Mouse (Mus musculus): ENCODE results near the gene Med4. TPM values are rescaled to one million over a fixed set of nuclear protein-coding genes. Genes with fewer than 3 reads are reported as not detected.
"Not testable (repeated sequence)": the region's sequence is repeated elsewhere in the genome, so short reads cannot be mapped to it uniquely, and the experiment has no call there.

Gene Med4
- polyA plus RNA-seq, 1 experiment: 14.7 TPM

DNA sequence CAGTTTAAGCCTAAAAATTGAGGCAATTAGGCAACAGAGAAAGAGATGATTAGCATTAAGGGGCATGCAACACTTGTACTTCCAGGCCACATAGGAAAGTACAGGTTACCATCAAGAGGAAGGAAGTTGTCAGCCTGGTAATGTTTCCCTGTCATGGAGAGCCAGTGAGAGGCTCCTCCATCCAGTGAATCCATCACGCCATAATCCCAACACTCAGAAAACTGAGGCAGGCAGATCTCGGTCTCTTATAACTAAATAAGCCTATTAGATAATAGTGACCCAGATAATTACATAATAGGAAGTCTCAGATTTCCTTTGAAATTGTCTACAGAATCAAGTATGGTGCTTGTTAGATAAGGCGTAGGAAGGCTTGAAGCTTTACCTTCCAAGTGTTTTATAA lies 14.3 kb downstream of the Med4 start:
- Histone ChIP-seq H3K4me1 (ENCODE audit: control insufficient read depth, insufficient read depth, insufficient read length, low read length) (no peaks in the 10 kb centered on the region), H3K27ac (replicated peaks; ENCODE audit: low read depth, low read length) (peak overlapping the region; percentile 62; the same call in 1 of the 2 replicates), H3K4me3 (ENCODE audit: insufficient read depth, low read depth, low read length) (no peak overlapping the region)

DNA sequence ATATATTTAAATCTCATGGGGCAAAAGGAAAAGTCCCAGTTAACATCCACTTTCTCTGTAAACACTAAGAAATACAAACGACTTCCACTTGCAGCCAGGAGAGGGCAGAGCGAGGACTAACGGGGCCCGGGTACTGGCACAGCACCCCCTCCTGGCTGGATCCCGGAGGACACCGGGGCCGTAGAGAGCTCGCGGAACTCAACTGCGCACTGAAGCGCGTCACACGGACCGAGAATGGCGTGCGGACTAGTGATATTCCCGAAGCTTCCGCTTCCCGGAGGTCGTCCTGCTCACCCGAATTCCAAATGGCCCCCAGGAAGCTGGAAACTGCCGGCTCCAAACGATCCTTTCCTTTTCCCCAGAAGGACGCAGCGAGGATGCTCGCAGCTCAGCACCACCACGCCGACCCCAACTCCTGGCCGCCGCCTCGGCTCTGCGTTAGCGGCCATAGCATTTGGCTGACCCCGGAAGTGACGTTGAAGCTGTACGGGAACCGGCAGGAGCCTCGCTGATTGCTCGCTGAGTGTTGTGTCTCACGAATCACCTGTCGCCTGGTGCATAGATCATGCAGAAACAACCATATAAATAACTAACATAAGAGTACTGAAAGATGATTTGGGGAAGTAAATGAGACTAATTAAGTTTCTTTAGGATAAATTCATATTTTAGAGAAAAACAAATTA lies 15.1 kb downstream of the Med4 start, which contains the start of gene Sucla2:
Gene Sucla2, plus strand, starts transcription at position 554 of the 683 bp plus-strand sequence.
- H3K27ac ChIP-seq (replicated peaks; ENCODE audit: low read depth, low read length): peak within 1 kb of the TSS; percentile 95
- no peaks in the 10 kb centered on the region for H3K4me1 ChIP-seq (ENCODE audit: control insufficient read depth, insufficient read depth, insufficient read length, low read length)

DNA sequence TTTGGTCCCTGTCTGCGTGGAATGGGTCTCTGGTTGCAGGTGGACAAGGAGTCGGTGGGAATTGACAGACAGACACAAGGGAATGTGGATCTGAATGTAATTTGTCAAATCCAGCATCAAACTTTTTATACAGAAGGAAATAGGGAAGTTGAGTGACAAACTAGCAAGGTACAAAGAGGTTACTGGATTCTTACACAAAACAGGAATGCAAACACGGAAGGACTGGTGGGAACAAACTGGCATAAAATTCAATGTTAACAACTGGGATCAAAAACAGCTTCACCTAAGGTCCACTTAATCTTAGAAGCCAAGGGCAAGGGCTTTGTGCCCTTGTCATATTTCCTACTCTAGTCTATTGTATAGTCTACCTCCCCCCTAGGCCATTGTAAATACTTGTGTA lies 18.8 kb downstream of the Med4 start:
- H3K27ac ChIP-seq (replicated peaks; ENCODE audit: low read depth, low read length); H3K4me1 ChIP-seq (ENCODE audit: control insufficient read depth, insufficient read depth, insufficient read length, low read length); H3K4me3 ChIP-seq (ENCODE audit: insufficient read depth, low read depth, low read length): not testable (repeated sequence)

More for the DNA sequence above, 15.1 kb downstream of the Med4 start, which contains the start of gene Sucla2:
- H3K4me3 ChIP-seq (ENCODE audit: insufficient read depth, low read depth, low read length): peak within 1 kb of the TSS; percentile 66

DNA sequence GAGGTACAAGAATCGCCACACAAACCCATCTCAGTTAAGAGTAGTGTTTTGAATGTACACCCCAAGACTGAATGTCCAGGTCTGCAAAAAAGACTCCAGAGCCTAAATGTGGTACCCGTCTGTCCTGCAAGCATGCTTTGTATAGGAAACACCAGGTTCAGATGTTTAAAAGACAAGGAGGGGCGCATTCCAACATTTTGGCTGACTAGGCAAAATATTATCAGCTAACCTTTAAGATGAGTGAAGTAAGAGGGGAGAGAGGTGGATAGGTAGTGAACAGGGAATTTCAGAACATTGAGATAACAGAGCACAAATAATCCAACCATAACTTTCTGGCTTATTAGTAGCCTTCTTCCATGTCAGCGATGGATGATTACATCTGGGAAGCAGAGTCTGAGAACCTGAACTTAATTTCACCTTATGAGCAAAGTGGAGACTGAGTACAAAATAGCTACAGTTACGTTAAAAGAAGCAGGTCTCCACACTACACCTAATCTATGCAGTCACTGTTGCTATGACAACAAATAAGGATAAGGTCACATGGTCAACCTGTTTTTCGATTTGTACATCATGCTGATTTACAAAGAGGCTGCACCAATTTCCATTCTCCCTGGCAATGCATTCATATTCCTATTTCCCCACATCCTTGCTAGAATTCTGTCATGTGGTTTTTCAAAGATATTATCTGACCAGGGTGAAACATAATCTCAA lies 24.1 kb downstream of the Med4 start:
- no peak overlapping the region for H3K4me3 ChIP-seq (ENCODE audit: insufficient read depth, low read depth, low read length)
- peaks cover 5% of the 10 kb centered on the region; the same call in 1 of the 2 replicates for H3K4me1 ChIP-seq (ENCODE audit: control insufficient read depth, insufficient read depth, insufficient read length, low read length)
- H3K27ac ChIP-seq (replicated peaks; ENCODE audit: low read depth, low read length): peak overlapping the region; percentile 77; the same call in 1 of the 2 replicates

DNA sequence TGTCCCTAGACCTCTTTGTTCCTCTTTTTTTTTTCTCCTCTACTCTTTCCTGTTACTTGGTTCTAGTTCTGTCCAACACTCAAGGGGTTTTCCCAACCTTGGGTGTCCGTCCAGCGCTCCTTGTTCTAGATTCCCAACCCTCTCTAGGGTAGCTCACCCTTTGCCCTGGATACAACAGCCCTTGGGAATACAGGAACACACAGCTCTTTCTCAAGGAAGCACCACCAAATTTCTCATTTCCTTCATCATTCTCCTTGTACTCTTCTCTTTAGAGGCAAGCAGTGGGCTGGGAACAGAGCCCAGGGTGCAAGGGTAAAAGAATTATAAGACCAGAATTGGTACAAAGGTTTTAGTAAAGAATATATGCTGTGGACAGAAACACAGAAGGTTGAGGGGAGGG lies 25.8 kb downstream of the Med4 start:
- Histone ChIP-seq H3K4me3 (ENCODE audit: insufficient read depth, low read depth, low read length) (no peak overlapping the region), H3K4me1 (ENCODE audit: control insufficient read depth, insufficient read depth, insufficient read length, low read length) (peaks cover 5% of the 10 kb centered on the region; the same call in 1 of the 2 replicates), H3K27ac (replicated peaks; ENCODE audit: low read depth, low read length) (peak overlapping the region; percentile 97)

DNA sequence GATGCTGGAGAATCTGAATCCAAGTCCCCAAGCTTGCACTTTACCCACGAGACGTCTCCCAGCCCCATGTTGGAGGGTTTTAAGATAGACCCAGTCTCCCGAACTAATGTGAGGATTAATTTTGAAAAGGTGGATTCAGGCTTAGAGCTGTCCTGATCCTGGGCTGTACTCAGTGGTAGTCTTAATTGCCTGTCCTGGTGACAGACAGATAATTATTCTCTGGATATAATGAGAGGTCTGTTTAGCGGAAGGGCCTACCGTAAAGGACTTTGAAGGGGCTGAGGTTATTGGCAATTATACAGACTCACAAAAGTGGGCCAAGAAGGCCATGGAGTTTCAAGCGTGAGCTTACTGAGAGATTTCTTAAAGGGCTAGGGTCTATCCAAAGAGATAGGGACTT lies 34.0 kb downstream of the Med4 start:
- Histone ChIP-seq H3K4me1 (ENCODE audit: control insufficient read depth, insufficient read depth, insufficient read length, low read length) (peaks cover 12% of the 10 kb centered on the region), H3K27ac (replicated peaks; ENCODE audit: low read depth, low read length) (no peak overlapping the region), H3K4me3 (ENCODE audit: insufficient read depth, low read depth, low read length) (no peak overlapping the region)

DNA sequence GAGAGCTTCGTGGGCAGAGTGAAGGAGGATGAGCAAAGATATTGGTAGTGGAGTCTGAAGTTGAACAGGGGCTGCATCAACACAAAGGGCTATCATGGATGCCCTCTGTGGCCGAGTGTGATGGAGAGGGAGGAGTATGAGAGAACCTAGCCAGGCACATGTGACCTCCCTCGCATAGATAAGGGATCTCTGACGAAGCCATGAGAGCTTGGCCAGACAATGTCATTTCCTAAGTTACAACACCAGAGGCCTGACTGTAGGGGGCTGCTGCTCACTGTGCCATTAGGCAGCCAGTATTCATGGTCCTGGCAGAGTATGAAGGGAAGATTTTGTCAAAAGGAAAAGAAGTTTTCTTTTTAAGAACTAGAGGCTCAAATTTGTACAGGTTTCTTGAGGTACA lies 37.2 kb downstream of the Med4 start:
- H3K4me3 ChIP-seq (ENCODE audit: insufficient read depth, low read depth, low read length): no peak overlapping the region
- peak overlapping the region; percentile 95 for H3K27ac ChIP-seq (replicated peaks; ENCODE audit: low read depth, low read length)

DNA sequence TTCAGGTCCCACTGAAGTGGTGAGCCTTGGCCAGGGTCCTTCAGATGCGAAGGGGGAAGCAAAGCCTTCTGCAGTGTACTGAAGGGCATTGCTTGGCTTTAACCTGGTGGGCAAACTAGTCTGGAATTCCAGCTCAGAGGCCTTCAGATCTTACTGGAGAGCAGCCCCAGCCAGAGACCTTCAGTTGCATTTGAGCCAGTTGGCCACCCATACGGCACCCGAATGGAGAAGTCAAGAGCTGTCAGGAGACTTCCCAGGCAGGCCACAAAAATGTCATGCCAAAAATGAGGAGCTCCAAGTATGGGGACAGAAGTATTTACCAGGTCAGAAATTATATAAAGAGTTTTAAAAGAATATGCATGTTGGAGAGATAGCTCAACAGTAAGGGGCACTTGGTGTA lies 38.2 kb downstream of the Med4 start, which contains the start of gene Nudt15:
Gene Nudt15, minus strand, starts transcription at position 192 of the 400 bp plus-strand sequence.
- Histone ChIP-seq H3K4me1 (ENCODE audit: control insufficient read depth, insufficient read depth, insufficient read length, low read length) (peaks cover 14% of the 10 kb centered on the region), H3K27ac (replicated peaks; ENCODE audit: low read depth, low read length) (peak within 1 kb of the TSS; percentile 95), H3K4me3 (ENCODE audit: insufficient read depth, low read depth, low read length) (peak within 1 kb of the TSS; percentile 12; the same call in 1 of the 2 replicates)

More for the DNA sequence above, 37.2 kb downstream of the Med4 start:
- H3K4me1 ChIP-seq (ENCODE audit: control insufficient read depth, insufficient read depth, insufficient read length, low read length): peaks cover 13% of the 10 kb centered on the region

DNA sequence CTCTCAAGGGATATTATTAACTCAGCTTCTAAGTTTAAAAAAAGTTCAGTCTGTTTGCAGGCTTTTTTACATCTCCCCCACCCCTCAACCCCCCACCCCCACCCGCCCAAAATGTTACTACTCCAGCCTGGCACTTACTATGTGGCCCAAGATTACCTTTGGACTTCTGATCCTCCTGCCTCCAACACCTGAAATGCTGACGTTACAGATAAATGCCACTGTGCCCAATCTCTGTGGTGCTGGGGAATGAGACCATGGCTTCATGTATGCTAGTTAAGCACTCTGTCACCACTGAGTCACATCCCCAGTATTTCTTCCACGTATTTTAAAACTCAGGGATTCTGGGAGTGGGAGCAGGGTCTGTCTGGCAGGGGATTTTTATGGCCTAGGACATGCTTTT lies 40.5 kb downstream of the Med4 start:
- Histone ChIP-seq H3K4me1 (ENCODE audit: control insufficient read depth, insufficient read depth, insufficient read length, low read length) (peaks cover 14% of the 10 kb centered on the region), H3K27ac (replicated peaks; ENCODE audit: low read depth, low read length) (peak overlapping the region; percentile 52; the same call in 1 of the 2 replicates), H3K4me3 (ENCODE audit: insufficient read depth, low read depth, low read length) (no peak overlapping the region)

DNA sequence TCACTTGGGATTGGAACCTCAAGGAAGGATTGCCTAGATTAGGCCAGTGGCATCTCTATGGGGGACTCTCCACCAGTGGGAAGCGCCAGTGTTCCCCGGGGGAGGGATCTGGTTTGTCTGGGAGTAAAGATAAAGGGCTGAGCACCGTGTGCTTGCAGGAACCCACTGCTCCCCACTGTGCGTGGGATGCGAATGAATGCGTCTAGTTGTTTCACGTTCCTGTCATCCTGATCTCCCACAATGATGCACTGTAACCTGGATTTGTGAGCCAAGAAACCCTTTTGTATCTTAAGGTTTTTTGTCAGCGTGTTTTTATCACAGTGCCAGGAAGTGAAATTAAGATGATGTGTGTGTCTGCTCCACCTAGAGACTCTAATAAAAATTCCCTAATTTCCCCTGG lies 40.9 kb downstream of the Med4 start:
- Histone ChIP-seq H3K4me3 (ENCODE audit: insufficient read depth, low read depth, low read length) (no peak overlapping the region), H3K4me1 (ENCODE audit: control insufficient read depth, insufficient read depth, insufficient read length, low read length) (peaks cover 16% of the 10 kb centered on the region), H3K27ac (replicated peaks; ENCODE audit: low read depth, low read length) (peak overlapping the region; percentile 52)

DNA sequence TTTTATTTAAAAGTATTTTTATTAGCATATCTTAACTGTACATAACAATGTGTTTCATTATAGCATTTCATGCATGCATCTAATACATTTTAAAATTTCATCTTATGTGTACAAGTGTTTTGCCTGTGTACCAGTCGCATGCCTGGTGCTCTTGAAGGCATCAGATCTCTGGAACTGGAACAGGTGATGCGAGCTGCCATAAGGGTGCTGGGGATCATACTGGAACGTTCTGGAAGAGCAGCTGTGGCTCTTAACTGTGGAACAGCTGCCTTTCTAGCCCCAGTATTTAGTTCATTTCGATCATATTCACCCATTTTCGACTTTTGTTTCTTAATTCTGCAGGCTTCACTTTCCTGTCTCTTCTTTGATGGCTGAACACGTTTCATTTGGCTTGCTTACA lies 41.3 kb downstream of the Med4 start:
- Histone ChIP-seq H3K4me3 (ENCODE audit: insufficient read depth, low read depth, low read length) (no peak overlapping the region), H3K27ac (replicated peaks; ENCODE audit: low read depth, low read length) (no peak overlapping the region), H3K4me1 (ENCODE audit: control insufficient read depth, insufficient read depth, insufficient read length, low read length) (peaks cover 19% of the 10 kb centered on the region)

DNA sequence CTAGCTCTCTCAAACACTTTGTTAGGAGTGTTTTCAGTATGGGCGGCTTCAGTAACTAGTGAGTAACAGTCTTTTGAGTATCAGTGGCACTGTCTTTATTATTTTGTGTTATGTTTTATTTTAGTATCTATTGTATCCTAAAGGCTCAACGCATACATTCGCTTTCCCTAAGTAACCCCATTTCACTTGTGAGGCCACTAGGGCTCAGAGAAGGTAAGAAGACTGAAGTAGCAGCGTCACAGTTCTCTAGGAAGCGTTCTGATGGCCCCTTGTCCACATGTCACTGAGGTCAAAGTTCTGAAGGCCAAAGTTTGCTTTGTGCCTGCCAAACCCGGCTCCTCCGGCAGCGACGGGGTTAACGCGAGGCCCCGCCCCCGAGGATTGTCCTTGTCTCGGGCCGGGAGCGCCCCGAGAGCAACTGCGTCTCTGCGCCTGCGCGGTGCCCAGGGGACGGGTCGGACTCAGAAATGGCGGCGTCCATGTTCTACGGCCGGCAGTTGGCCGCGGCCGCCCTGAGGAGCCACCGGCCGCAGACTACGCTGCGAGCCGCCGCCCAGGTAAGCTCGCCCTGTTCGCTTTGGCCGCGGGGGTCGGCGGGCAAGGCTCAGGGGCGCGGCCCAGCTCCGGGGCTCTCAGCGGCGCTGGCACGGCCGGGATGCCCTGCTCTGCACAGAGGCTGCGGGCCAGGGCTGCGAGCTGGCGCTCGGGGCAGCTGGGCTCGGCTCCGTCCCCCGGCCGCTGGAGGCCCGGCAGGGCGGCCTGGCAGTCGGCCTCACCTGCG lies 42.7 kb downstream of the Med4 start:
- Histone ChIP-seq H3K4me3 (ENCODE audit: insufficient read depth, low read depth, low read length) (peak overlapping the region; percentile 89), H3K4me1 (ENCODE audit: control insufficient read depth, insufficient read depth, insufficient read length, low read length) (peaks cover 14% of the 10 kb centered on the region), H3K27ac (replicated peaks; ENCODE audit: low read depth, low read length) (peak overlapping the region; percentile 94)

DNA sequence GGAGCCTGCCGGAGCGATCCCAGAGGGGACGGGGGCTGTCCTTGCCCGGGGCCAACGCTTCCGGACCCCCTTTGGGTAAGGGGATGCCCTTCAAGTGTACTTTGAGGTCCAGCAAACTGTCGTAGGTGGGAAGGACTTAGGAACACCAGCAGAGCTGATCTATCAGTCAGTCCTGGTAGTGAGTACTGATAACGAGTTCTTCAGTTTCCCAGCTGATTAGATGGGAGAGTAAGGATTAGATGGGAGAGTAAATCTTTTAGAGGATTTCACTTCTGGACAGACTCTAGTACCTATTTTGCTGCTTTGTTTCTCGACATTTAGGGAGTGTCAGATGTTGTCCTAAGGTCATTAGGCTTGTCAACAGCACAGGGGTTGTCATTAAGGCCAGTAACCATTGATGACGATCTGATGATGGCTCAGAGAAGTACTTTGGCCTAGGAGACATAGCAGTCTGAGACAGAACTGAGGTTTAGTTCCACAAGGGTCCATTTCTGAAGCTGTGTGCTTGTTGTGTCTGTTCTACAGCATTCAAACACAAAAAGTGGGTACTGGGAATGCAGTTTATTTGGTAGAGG lies 43.4 kb downstream of the Med4 start:
- H3K27ac ChIP-seq (replicated peaks; ENCODE audit: low read depth, low read length): peak overlapping the region; percentile 94
- H3K4me3 ChIP-seq (ENCODE audit: insufficient read depth, low read depth, low read length): peak overlapping the region; percentile 89
- peaks cover 15% of the 10 kb centered on the region for H3K4me1 ChIP-seq (ENCODE audit: control insufficient read depth, insufficient read depth, insufficient read length, low read length)
